ENCODE assay signal across 8 mouse cellular contexts in genomic region chr6:56901824-56902386, GRCm38 (mm10). TPM values are rescaled to one million over a fixed set of nuclear protein-coding genes. Genes with fewer than 3 reads are reported as not detected.
DNase-seq lines count a peak whose midpoint lies in the region; ATAC-seq and TF ChIP-seq lines count a peak whose summit lies in the region.

No protein-coding gene starts in this region.

- 33% methylated on average over 12 of the region's 12 CpGs for WGBS in forebrain, postnatal 0 days
- WGBS in intestine, embryonic 14.5 days = 48% methylated on average over 12 of the region's 12 CpGs
- 6% methylated on average over 12 of the region's 12 CpGs for WGBS in liver, embryonic 16.5 days (ENCODE audit: insufficient replicate concordance)

- H3K27me3 ChIP-seq in forebrain, postnatal 0 days (ENCODE audit: insufficient read depth, low read length) = no peaks in the 10 kb centered on the region
- no peaks in the 10 kb centered on the region for H3K27me3 ChIP-seq in intestine, embryonic 14.5 days (replicated peaks; ENCODE audit: control insufficient read depth, insufficient read depth, low read length)
- no peaks in the 10 kb centered on the region for H3K27me3 ChIP-seq in liver, embryonic 16.5 days (ENCODE audit: control insufficient read depth, insufficient read depth, low read depth, low read length)

- DNase-seq in layer of hippocampus, adult 9-11 months = peak; percentile 29
- DNase-seq in layer of hippocampus, postnatal 14 days (ENCODE audit: low spot score in 2 of 2) = no peak
- peak; percentile 77 for DNase-seq in adrenal gland, postnatal 10 days
- DNase-seq in forebrain, postnatal 0 days = no peak
- peak; percentile 78 for DNase-seq in intestine, embryonic 14.5 days (ENCODE audit: low spot score)
- peak; percentile 21 for DNase-seq in right cerebral cortex, postnatal 14 days
- DNase-seq in cerebellum, adult 9-10 months = no peak

- H3K4me1 ChIP-seq in forebrain, postnatal 0 days (ENCODE audit: insufficient read depth) = peaks cover 7% of the 10 kb centered on the region; the same call in 1 of the 2 replicates
- peaks cover 20% of the 10 kb centered on the region for H3K4me1 ChIP-seq in intestine, embryonic 14.5 days (replicated peaks; ENCODE audit: control insufficient read depth, insufficient read depth, low read length)
- peaks cover 61% of the 10 kb centered on the region for H3K4me1 ChIP-seq in liver, embryonic 16.5 days (ENCODE audit: control insufficient read depth, low read depth, low read length)

- H3K27ac ChIP-seq in forebrain, postnatal 0 days (ENCODE audit: low read depth, low read length) = no peak overlapping the region
- H3K27ac ChIP-seq in intestine, embryonic 14.5 days (ENCODE audit: low read depth) = peak overlapping the region; percentile 33; the same call in 1 of the 2 replicates
- H3K27ac ChIP-seq in liver, embryonic 16.5 days (ENCODE audit: low read length) = peak overlapping the region; percentile 100

- H3K4me2 ChIP-seq in forebrain, postnatal 0 days (ENCODE audit: low read depth) = 0 out of 2 replicates have a peak overlapping the region, but pooled peaks have one; percentile 15
- peak overlapping the region; percentile 37 for H3K4me2 ChIP-seq in intestine, embryonic 14.5 days (ENCODE audit: low read length)
- H3K4me2 ChIP-seq in liver, embryonic 16.5 days (ENCODE audit: low read depth, low read length) = peak overlapping the region; percentile 72

- H3K4me3 ChIP-seq in forebrain, postnatal 0 days (ENCODE audit: low read depth, low read length) = no peak overlapping the region
- H3K4me3 ChIP-seq in intestine, embryonic 14.5 days (ENCODE audit: low read depth, low read length) = no peak overlapping the region
- peak overlapping the region; percentile 60 for H3K4me3 ChIP-seq in liver, embryonic 16.5 days (ENCODE audit: low read depth, low read length)

- ATAC-seq in forebrain, postnatal 0 days = no peak
- peak; percentile 89 for ATAC-seq in intestine, embryonic 14.5 days (replicated peaks; ENCODE audit: low FRiP score, low TSS enrichment, low read depth)
- peak; percentile 56 for ATAC-seq in liver, embryonic 16.5 days (ENCODE audit: low read depth)

- H3K36me3 ChIP-seq in forebrain, postnatal 0 days (ENCODE audit: insufficient read depth) = no peaks in the 10 kb centered on the region
- no peaks in the 10 kb centered on the region for H3K36me3 ChIP-seq in intestine, embryonic 14.5 days (ENCODE audit: control insufficient read depth, insufficient read depth, low read length)
- H3K36me3 ChIP-seq in liver, embryonic 16.5 days (ENCODE audit: control insufficient read depth, insufficient read depth) = peaks cover 7% of the 10 kb centered on the region; the same call in 1 of the 2 replicates

- H3K9me3 ChIP-seq in forebrain, postnatal 0 days (ENCODE audit: low read length) = no peaks in the 10 kb centered on the region
- no peaks in the 10 kb centered on the region for H3K9me3 ChIP-seq in intestine, embryonic 14.5 days (ENCODE audit: control insufficient read depth, low read length)
- no peaks in the 10 kb centered on the region for H3K9me3 ChIP-seq in liver, embryonic 16.5 days (replicated peaks; ENCODE audit: control insufficient read depth, low read length)

- H3K9ac ChIP-seq in forebrain, postnatal 0 days = no peak overlapping the region
- H3K9ac ChIP-seq in intestine, embryonic 14.5 days (ENCODE audit: low read length) = no peak overlapping the region
- H3K9ac ChIP-seq in liver, embryonic 16.5 days (ENCODE audit: low read depth, low read length) = peak overlapping the region; percentile 58

- TF ChIP-seq CTCF in forebrain, postnatal 0 days (IDR thresholded peaks at IDR 0.05; ENCODE audit: low read depth) = no peak

RNA-seq across cellular contexts. Expression of gene Nt5c3, which starts 21.8 kb away (rescaled TPM):
- total RNA-seq in layer of hippocampus, postnatal 14 days (2021) = 10 to 100 TPM; 43.0 to 43.5 TPM
- 10 to 100 TPM; 24.8 to 29.0 TPM for total RNA-seq in adrenal gland, postnatal 10 days (2021)
- 114 and 119 TPM in 2 replicates for total RNA-seq in forebrain, postnatal 0 days (2014; rRNA removed)
- polyA plus RNA-seq in forebrain, postnatal 0 days (2015; fragmentation: Nextera tagmentation; extraction: Ambion mirVana) = 197 and 225 TPM in 2 replicates
- 63.7 and 69.1 TPM in 2 replicates for polyA plus RNA-seq in intestine, embryonic 14.5 days (2014; fragmentation: Nextera tagmentation; extraction: Ambion mirVana)
- polyA plus RNA-seq in liver, embryonic 16.5 days (2015; fragmentation: Nextera tagmentation; extraction: Ambion mirVana) = 240 and 242 TPM in 2 replicates

RNA-seq across cellular contexts. Expression of gene Vmn1r4, which starts 21.9 kb away (rescaled TPM):
- total RNA-seq in layer of hippocampus, postnatal 14 days (2021) = under 1 TPM; 0.21 to 0.31 TPM
- under 1 TPM; 0.30 to 0.36 TPM for total RNA-seq in adrenal gland, postnatal 10 days (2021)
- total RNA-seq in forebrain, postnatal 0 days (2014; rRNA removed) = 0.31 and 1.00 TPM in 2 replicates
- polyA plus RNA-seq in forebrain, postnatal 0 days (2015; fragmentation: Nextera tagmentation; extraction: Ambion mirVana) = 0.67 and 0.73 TPM in 2 replicates
- polyA plus RNA-seq in intestine, embryonic 14.5 days (2014; fragmentation: Nextera tagmentation; extraction: Ambion mirVana) = 0.17 and 0.31 TPM in 2 replicates
- polyA plus RNA-seq in liver, embryonic 16.5 days (2015; fragmentation: Nextera tagmentation; extraction: Ambion mirVana) = 0.15 and 0.18 TPM in 2 replicates

Comparison
In these comparisons a context has a peak if more than half of its experiments do, and no peak if none do; other contexts are left out.
1. DNase-seq: peak in layer of hippocampus, adult 9-11 months (single experiment), adrenal gland, postnatal 10 days (single experiment), intestine, embryonic 14.5 days (single experiment) and right cerebral cortex, postnatal 14 days (single experiment); none in layer of hippocampus, postnatal 14 days (0 of 2), forebrain, postnatal 0 days (single experiment) and cerebellum, adult 9-10 months (single experiment).
2. H3K4me2 ChIP-seq: peak in every context shown above with its lines; median percentile 72 in liver, embryonic 16.5 days; 37 in intestine, embryonic 14.5 days; 15 in forebrain, postnatal 0 days.